Mouse (Mus musculus): Measurements from ENCODE around the gene Serf2. TPM values are rescaled to one million over a fixed set of nuclear protein-coding genes. Genes with fewer than 3 reads are reported as not detected.
"Not testable (repeated sequence)": the region's sequence is repeated elsewhere in the genome, so short reads cannot be mapped to it uniquely, and the experiment has no call there.

The Serf2 gene
- polyA plus RNA-seq, 2 experiments from 2014 or later: 677 to 841 TPM

DNA sequence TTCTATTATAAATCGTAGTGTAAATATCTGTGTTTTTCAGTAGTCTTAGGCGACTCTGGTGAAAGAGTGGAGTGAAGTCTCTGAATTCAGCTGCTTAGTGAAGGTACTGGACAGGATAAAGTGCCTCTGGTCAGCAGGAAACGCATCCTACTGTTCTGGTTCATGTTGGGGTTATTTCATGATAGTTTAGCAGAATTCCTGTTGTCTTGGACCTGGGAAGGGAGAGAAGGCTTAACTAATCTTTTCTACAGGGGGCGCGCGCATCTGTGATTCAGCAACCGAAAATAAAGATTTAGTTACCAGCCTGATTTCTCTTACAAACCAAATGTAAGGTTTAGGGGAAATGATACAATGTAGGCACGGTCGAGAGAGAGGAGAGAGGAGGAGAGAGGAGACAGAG is 859 bp upstream of the Serf2 start:
- no peak for ATAC-seq

DNA sequence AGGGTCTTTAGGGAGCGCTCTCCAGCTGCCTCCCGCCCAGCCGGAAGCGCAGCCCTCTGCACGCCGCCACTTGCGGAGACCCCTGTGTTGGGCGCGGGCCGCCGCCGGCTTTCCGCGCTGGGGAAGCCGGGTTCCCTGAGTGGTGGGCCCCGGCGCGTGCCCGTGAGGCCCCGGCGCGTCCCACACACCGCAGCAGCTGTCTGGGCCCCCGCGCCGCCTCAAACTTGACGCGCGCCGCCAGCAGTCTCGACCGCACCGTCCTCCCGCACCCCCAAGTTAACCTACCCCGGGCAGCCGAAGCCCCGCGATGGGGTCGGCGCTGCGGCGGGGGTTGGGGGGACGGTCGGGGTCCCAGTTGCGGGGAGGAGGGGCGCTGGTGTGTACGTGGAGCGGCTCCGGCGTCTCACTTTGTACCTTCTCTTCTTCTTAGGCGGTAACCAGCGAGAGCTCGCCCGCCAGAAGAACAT is 583 bp downstream of the Serf2 start:
- ATAC-seq: peak; percentile 7

DNA sequence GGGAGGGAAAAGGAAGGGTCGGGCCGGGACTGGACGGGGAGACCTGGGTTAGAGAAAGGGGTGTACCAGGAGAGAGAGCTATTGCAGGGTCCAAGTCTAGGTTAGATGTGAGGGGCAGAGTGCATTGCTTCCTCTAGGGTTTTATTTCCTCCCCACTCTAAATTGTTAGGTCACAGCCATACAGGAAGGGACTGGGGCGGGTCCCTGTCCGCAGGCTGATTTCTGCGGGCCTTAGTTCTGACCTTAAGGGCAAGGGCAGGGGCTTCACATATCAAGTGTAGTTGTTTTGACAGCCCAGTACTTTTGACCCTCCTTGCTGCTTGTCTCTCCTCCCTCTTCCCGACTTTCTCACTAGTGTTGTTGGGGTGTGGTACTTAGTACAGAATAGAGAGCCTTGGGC is 1.1 kb downstream of the Serf2 start:
- no peak for ATAC-seq

DNA sequence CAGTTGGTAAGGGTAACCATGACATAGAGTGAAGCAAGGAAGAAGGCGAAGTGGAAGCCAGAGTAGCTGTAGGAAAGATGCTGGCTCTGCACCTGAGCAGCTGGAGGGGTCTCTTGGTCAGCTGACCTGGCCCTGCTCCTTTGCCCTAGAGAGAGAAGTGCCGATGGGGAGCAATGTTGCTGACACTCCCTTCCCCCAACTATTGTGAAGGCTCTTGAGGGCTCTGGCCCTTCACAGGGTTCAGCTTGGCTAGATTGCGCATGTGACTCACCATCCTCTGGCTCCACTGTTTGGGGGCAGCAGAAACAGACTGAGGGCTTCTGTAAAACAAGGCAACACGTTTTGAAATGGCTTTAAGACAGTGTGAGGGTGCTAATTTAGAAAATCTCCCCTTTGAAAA is 3.4 kb downstream of the Serf2 start:
- no peak for ATAC-seq

DNA sequence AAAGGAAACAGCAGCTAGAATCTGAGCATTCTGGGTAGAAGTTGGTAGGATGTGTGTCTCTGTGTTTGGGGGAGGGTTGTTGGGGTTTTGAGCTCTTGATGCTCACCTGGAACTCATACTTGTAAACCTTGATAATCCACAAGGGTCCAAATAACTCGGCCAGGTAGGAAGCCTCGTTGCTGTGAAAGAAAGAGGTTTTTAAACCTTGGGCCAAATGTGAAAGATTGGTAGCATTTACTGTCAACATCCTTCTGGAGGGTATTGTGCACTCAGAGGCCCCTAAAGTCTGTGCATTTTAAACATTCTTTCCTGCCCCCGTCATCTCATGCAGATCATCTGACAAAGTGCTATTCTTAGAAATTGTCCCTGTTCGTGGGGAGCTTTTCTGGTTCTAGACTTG is 4.0 kb downstream of the Serf2 start, which contains the start of gene Hypk:
Hypk (plus strand) TSS at position 301 of the 400 bp plus-strand sequence.
- ATAC-seq: no peak

DNA sequence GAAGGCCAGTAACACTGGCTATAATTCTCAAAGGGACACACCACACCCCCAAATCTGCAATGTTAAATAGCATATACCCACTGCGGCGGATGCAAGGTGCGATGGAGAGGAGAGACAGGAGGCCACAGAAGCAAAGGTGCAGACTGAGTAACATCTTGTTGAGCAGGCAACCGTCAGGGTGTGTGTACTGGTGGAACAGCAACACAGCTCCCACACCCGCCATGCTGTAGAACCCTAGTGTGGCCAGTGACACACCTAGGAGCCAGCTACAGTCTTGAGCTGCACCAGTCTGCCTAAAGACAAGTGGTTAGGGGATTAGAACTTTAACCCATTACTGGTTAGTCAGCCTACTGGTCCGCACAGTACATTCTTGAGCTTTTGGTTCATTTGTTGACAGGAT is 4.9 kb downstream of the Serf2 start:
- no peak for ATAC-seq

DNA sequence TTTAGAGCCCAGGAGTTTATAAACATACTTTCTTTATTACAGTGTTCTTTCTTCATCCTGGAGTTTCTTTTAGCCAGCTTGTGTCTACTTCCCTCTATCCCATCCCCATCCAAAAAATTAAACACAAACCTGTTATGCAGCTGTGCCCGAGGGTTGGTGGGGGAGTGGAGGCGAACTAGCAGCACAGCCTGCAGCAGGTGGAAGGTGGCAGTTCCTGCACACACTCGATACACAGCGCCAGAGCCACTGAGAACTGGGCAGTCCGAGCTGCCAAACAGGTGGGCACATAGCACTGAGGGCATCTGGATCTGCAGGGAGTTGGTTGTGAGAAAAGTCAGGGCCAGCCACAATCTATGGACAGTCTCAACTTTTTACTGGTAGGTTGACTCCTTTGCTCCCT is 6.5 kb downstream of the Serf2 start:
- ATAC-seq: no peak

DNA sequence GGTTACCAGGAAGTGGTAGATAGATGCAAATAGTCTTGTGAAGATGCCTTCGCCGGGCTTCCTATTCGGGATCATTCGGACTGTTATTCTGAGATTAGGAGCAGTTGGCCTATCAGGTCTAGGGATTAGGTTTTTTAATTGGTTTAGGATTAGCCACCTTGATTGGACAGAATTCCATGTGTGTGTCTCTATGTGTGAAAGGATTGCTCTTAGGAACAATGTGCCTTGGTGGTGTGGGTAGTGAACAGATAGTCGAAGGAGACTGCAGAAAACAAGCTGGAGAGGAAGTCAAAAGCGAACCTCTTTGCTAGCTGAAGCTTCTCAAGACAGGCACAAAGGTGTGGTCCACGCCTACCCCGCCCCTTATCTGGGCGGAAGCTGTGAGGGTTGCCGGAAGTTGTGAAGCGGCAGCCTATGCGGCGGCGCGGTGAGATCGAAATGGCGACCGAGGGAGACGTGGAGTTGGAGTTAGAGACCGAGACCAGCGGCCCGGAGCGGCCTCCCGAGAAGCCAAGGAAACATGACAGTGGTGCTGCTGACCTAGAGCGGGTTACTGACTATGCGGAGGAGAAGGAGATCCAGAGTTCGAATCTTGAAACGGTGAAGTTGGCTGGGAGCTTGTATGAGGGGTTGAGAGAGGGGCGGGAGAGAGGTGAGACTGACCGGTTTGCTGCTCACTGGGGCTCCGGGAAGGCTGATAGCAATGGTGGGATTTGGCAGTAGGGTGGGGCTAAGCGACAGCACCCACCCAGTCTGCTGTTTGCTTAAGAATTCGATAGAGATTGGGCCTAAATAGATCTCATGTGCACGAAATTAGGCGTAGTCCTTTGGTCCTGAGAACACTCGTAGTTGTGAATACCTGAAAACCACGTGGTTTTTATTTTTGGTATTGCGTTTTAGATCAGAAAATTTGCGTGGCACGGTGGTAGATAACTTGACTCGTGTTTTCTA is 8.0 kb downstream of the Serf2 start, which contains the start of gene Serinc4:
Serinc4 (minus strand) TSS at position 90 of the 951 bp plus-strand sequence.
- peak; percentile 100 for ATAC-seq

DNA sequence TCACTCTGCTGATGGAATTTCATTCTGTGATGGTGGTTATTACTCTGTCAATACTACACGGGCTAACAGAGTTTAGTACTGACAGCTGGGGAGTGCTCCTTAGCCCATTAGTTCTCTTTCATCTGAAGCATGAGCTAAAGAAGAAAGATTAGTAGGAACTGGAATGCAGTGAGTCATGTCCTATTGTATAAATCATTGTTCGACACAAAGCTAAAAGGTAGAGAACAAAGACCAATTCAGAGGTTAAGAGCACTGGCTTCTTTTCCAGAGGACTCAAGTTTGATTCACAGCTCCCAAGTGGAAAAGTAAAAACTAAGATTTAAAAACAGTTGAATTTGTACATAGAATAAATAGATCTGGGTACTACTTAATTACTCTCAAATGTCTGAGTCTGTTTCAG is 11.1 kb downstream of the Serf2 start:
- ATAC-seq: no peak

DNA sequence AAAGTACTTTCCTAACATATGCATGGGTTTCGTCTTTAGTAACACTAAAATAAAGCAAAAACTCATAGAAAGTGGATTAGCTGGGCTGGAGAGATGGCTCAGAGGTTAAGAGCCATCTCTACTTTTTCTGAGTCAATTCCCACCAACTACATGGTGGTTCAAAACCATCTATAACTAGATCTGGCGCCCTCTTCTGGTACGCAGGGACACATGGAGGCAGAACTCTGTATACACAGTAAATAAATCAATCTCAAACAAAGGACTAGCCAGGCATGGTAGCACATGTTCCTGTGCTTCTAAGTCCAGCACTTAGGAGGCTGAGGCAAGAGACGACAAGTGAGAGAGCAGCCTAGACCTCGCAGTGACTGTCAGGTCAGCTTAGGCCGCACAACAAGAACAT is 20.0 kb downstream of the Serf2 start:
- ATAC-seq: peak; percentile 18

DNA sequence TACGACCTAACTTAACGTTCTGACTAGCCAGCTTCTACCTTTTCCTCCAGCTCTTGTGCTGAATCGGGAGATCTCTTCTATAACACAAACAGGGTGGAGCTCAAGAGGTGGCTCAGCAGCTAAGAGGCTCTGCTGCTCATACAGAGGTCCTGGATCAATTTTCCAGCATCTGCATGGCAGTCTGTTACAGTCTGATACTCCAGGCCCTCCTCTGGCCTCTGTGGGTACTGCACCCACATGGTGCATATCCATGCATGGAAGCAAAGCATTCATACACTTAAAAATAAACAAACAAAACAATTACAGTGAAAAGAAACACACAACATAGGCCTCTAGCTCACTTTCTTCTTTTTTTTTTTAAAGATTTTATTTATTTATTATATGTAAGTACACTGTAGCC is 23.8 kb downstream of the Serf2 start:
- not testable (repeated sequence) for ATAC-seq

DNA sequence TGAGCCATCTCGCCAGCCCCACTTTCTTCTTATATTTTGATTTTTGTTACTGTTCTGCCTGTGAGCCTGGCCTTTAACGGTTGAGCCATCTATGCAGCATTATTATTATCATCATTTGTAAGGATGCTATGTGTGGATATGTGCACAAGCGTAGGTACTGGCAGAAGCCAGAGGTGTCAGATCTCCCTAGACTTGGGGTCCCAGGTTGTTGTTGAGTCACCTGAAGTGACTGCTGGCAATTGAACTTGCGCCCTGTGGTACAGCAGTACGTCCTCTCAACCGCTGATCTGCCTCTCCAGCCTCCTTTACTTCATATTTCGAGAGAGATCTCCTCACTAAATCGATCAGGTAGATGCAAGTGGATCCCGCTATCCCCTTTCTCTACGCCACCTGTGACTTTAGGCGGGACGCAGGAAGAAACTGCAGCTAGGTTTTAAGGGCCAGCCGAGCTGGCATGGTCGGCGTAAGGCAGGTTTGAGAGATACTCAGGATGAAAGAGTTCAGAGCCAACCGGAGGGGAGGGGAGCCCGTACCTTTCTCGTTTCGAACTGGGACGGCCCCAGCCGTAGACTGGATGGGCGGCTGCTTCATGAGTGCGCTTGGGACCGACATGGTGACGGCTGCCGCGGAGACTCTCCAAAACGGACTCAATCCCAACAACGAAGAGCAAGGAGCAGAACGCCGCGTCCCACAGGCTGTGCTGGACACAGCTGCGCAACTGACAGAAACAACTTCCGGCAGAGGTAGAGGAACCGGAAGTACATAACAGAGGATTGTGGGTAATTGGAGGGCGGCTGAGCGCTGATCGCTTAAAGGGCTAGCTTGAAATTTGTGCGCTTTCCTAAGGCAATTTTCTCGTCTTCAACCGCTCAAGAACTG is 24.5 kb downstream of the Serf2 start, which contains the start of gene Mfap1b:
Mfap1b (minus strand) TSS at position 767 of the 879 bp plus-strand sequence.
- peak; percentile 99 for ATAC-seq

DNA sequence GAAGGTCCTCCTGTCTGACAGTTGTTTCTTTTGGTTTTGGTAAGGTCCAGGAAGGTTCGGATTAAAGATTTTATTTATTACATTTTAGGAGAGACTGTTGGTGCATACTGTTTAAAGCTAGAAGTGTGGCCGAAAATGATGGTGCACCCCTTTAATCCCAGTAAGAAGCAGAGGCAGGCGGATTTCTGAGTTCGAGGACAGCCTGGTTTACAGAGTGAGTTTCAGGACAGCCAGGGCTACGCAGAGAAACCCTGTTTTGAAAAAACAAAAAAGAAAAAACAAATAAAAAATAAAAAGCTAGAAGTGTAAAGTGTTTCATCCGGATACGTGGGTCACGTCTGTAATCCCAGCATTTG is 25.2 kb downstream of the Serf2 start:
- ATAC-seq: peak; percentile 54

DNA sequence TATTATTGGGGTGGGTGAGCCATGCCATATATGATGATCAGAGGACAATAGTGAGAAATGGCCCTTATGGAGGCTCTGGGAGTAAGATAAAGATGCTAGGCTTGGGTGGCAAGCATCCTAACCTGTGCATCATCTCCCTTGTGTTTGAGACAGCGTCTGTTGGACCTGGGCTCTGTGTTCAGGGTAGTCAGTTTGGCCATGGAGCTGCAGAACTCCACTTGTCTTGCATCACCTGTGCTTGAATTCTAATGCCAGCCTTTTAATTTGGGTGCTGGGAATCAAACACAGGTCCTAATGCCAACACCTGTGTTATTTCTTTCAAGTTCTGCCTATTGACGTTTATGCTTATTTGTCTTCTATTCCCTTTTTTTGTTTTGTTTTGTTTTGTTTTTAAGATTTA is 26.3 kb downstream of the Serf2 start:
- not testable (repeated sequence) for ATAC-seq

DNA sequence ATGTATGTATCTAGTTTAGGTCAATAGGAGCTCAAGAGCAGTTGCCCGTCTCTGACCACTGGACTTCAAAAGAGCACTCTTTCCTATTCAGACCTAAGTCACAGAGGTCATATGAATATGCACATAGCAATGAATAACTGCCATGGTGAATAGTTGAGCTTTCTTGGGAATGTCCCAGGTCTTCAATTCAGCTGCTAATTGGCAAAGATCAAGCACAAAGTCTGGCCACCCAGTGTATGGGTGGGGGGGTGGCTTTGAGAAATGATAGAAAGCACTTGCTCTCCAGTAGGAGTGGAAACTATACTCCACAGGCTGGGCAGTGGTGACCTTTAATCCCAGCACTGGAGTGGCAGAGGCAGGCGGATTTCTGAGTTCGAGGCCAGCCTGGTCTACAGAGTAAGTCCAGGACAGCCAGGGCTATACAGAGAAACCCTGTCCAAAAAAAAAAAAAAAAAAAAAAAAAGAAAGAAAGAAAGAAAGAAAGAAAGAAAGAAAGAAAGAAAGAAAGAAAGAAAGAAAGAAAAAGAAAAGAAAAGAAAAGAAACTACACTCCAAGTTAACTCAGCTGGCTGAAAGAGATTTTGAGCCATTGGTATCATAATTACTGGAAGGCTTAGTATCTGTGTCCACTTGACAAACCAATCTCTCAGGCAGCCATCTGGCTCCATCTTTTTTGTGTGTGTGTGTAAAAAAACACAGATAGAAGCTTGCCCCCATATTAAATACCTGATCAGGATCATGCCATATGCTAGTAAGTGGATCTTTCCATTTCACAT is 28.7 kb downstream of the Serf2 start:
- ATAC-seq: no peak

DNA sequence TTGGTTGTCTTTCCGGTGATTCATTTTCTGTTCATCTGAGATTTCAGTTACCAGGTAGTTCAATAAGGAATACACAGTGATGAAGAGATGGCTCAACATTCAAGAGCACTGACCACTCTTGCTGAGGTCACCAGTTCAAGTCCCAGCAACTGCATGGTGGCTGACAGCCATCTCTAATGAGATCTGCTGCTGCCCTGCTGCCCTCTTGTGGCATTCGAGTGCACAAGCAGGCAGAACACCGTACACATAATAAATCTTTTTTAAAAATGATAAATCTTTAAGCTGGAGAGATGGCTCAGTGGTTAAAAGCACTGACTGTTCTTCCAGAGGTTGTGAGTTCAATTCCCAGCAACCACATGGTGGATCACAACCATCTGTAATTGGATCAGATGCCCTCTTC is 31.5 kb downstream of the Serf2 start:
- ATAC-seq: peak; percentile 56

DNA sequence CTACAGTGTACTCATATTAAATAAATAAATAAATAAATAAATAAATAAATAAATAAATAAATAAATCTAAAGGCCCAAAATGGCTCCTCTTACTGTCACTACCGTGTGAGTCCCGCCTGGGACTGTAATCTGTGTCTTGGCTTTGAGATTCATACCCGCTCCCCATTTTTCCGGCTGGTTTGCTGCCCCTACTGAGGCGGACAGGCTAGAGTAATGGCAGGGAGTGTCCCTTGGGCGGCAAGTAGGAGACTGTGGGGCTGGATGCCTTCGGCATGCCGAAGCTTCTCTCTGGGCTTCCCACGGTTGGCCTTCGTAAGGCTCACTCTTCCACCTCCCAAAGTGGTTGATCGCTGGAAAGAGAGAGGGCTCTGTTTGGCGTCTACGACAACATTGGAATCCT is 31.9 kb downstream of the Serf2 start:
- not testable (repeated sequence) for ATAC-seq

DNA sequence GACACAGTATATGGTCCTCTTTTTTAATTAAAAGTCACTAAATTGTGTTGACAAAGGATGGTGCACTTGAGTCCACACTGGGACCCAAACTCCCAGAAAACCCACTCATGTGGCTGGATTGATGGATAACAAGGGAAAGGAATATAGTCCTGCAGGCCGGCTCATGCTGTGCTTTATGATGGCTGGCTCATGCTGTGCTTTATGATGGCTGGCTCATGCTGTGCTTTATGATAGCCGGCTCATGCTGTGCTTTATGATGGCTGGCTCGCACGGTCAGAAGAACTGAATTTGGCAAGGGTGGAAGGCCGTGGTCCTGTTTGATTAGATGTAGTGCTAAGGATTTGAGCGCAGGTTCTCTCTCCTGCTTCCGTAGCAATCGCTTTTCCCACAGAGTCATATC is 34.6 kb downstream of the Serf2 start:
- ATAC-seq: no peak

DNA sequence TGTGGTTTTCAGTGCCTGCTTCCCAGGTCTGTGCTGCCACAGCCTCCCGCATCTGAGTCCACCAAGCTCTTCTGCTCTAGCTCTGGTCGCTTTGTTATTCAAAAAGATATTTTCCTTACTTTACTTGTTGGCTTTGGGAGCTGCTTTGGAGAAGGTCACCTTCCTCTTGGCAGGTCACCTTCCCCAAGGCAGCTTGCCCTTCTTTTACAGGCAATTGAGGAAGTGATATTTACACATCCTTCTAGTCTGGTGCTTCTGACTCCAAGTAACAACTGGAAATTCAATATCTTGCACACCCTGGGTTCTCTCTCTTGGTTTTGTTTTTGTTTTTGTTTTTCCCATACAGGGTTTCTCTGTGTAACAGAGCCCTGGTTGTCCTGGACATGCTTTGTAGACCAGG is 35.4 kb downstream of the Serf2 start:
- not testable (repeated sequence) for ATAC-seq

DNA sequence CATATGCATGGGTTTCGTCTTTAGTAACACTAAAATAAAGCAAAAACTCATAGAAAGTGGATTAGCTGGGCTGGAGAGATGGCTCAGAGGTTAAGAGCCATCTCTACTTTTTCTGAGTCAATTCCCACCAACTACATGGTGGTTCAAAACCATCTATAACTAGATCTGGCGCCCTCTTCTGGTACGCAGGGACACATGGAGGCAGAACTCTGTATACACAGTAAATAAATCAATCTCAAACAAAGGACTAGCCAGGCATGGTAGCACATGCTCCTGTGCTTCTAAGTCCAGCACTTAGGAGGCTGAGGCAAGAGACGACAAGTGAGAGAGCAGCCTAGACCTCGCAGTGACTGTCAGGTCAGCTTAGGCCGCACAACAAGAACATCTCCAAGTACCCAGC is 52.6 kb downstream of the Serf2 start:
- peak; percentile 32 for ATAC-seq

DNA sequence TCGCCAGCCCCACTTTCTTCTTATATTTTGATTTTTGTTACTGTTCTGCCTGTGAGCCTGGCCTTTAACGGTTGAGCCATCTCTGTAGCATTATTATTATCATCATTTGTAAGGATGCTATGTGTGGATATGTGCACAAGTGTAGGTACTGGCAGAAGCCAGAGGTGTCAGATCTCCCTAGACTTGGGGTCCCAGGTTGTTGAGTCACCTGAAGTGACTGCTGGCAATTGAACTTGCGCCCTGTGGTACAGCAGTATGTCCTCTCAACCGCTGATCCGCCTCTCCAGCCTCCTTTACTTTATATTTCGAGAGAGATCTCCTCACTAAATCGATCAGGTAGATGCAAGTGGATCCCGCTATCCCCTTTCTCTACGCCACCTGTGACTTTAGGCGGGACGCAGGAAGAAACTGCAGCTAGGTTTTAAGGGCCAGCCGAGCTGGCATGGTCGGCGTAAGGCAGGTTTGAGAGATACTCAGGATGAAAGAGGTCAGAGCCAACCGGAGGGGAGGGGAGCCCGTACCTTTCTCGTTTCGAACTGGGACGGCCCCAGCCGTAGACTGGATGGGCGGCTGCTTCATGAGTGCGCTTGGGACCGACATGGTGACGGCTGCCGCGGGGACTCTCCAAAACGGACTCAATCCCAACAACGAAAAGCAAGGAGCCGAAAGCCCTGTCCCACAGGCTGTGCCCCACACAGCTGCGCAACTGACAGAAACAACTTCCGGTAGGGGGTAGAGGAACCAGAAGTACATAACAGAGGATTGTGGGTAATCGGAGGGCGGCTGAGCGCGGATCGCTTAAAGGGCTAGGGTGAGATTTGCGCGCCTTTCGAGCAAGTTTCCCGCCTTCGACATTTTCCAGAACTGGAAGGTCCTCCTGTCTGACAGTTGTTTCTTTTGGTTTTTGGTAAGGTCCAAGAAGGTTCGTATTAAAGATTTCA is 57.2 kb downstream of the Serf2 start, which contains the start of the genes Mfap1a and Wdr76:
Mfap1a (minus strand) TSS at position 724 of the 941 bp plus-strand sequence.
Wdr76 (plus strand) TSS at position 782 of the 941 bp plus-strand sequence.
- ATAC-seq: peak; percentile 93
